Mouse (Mus musculus): ENCODE measurements around the gene Pxylp1.
"Not testable (repeated sequence)": the region's sequence is repeated elsewhere in the genome, so short reads cannot be mapped to it uniquely, and the experiment has no call there.

Pxylp1 gene

GRCm38 (mm10) chr9:96892546-96892945, at the start of gene Pxylp1:
TSS of gene Pxylp1 (minus strand) at chr9:96892669.
- DNase-seq (ENCODE audit: low spot score): no peak

GRCm38 (mm10) chr9:96938887-96939286, 46.4 kb upstream of the Pxylp1 start:
- DNase-seq (ENCODE audit: low spot score): no peak

GRCm38 (mm10) chr9:96936427-96936826, 44.0 kb upstream of the Pxylp1 start:
- not testable (repeated sequence) for DNase-seq (ENCODE audit: low spot score)

- no peak for DNase-seq (ENCODE audit: low spot score)
These were observed 43.3 kb upstream of the Pxylp1 start for GRCm38 (mm10) chr9:96935556-96936300.

GRCm38 (mm10) chr9:96934816-96935215, 42.3 kb upstream of the Pxylp1 start:
- DNase-seq (ENCODE audit: low spot score): no peak

GRCm38 (mm10) chr9:96932751-96933150, 40.3 kb upstream of the Pxylp1 start:
- DNase-seq (ENCODE audit: low spot score): no peak

- DNase-seq (ENCODE audit: low spot score): no peak
These were observed 31.3 kb upstream of the Pxylp1 start for GRCm38 (mm10) chr9:96923577-96924316.

- no peak for DNase-seq (ENCODE audit: low spot score)
These were observed 30.6 kb upstream of the Pxylp1 start for GRCm38 (mm10) chr9:96923119-96923518.

- peak; percentile 84 for DNase-seq (ENCODE audit: low spot score)
These were observed 24.4 kb upstream of the Pxylp1 start for GRCm38 (mm10) chr9:96916620-96917538.

GRCm38 (mm10) chr9:96916076-96916475, 23.6 kb upstream of the Pxylp1 start:
- no peak for DNase-seq (ENCODE audit: low spot score)

- no peak for DNase-seq (ENCODE audit: low spot score)
These were observed 22.4 kb upstream of the Pxylp1 start for GRCm38 (mm10) chr9:96914851-96915250.

- no peak for DNase-seq (ENCODE audit: low spot score)
These were observed 21.5 kb upstream of the Pxylp1 start for GRCm38 (mm10) chr9:96914005-96914404.

GRCm38 (mm10) chr9:96909503-96909902, 17.0 kb upstream of the Pxylp1 start:
- no peak for DNase-seq (ENCODE audit: low spot score)

GRCm38 (mm10) chr9:96908737-96909136, 16.3 kb upstream of the Pxylp1 start:
- no peak for DNase-seq (ENCODE audit: low spot score)

- DNase-seq (ENCODE audit: low spot score): no peak
These were observed 12.2 kb upstream of the Pxylp1 start for GRCm38 (mm10) chr9:96904360-96905355.

GRCm38 (mm10) chr9:96899717-96900116, 7.2 kb upstream of the Pxylp1 start:
- DNase-seq (ENCODE audit: low spot score): no peak

GRCm38 (mm10) chr9:96899004-96899403, 6.5 kb upstream of the Pxylp1 start:
- no peak for DNase-seq (ENCODE audit: low spot score)

- no peak for DNase-seq (ENCODE audit: low spot score)
These were observed 4.2 kb upstream of the Pxylp1 start for GRCm38 (mm10) chr9:96896690-96897089.

- no peak for DNase-seq (ENCODE audit: low spot score)
These were observed 1.1 kb upstream of the Pxylp1 start for GRCm38 (mm10) chr9:96893582-96893981.

GRCm38 (mm10) chr9:96891341-96892330, 833 bp downstream of the Pxylp1 start:
- DNase-seq (ENCODE audit: low spot score): no peak

Data from testis, postnatal 14 days (tissue).